In genomic region chr15:89141905-89142304, GRCm38 (mm10) we compare ENCODE assay signal across 23 mouse cellular contexts. TPM values are rescaled to one million over a fixed set of nuclear protein-coding genes. Genes with fewer than 3 reads are reported as not detected.
DNase-seq lines count a peak whose midpoint lies in the region; ATAC-seq and TF ChIP-seq lines count a peak whose summit lies in the region.
"Had no signal": no experiment of that assay in that cellular context is flagged by ENCODE, and none has a peak within 500 bp of the region (broad histone marks: within the 10 kb centered on the region; RNA-seq: fewer than 3 reads in every experiment).

No protein-coding gene starts in this region.

- TF ChIP-seq CTCF in forebrain, postnatal 0 days (IDR thresholded peaks at IDR 0.05; ENCODE audit: low read depth): no peak
- TF ChIP-seq CTCF in kidney, postnatal 0 days (IDR thresholded peaks at IDR 0.05; ENCODE audit: low read depth): no peak

- no peak overlapping the region for H3K9ac ChIP-seq in forebrain, postnatal 0 days
- no peak overlapping the region for H3K9ac ChIP-seq in kidney, postnatal 0 days (ENCODE audit: low read depth, low read length)
- H3K9ac ChIP-seq: embryonic facial prominence, embryonic 12.5 days; forebrain, embryonic 12.5 days; hindbrain, embryonic 12.5 days; limb, embryonic 12.5 days; liver, embryonic 12.5 days; midbrain, embryonic 13.5 days; stomach, embryonic 15.5 days had no signal

- H3K4me2 ChIP-seq in forebrain, postnatal 0 days (ENCODE audit: low read depth): no peak overlapping the region
- no peak overlapping the region for H3K4me2 ChIP-seq in kidney, postnatal 0 days (ENCODE audit: low read length)
- H3K4me2 ChIP-seq: embryonic facial prominence, embryonic 12.5 days; hindbrain, embryonic 12.5 days; liver, embryonic 12.5 days; stomach, embryonic 15.5 days had no signal

- 66% methylated on average over 4 of the region's 4 CpGs for WGBS in forebrain, embryonic 10.5 days
- 87% methylated on average over 4 of the region's 4 CpGs for WGBS in forebrain, postnatal 0 days
- WGBS in heart, embryonic 10.5 days: 47% methylated on average over 4 of the region's 4 CpGs
- WGBS in kidney, postnatal 0 days: 30% methylated on average over 4 of the region's 4 CpGs

- no peaks in the 10 kb centered on the region for H3K9me3 ChIP-seq in forebrain, embryonic 10.5 days
- no peaks in the 10 kb centered on the region for H3K9me3 ChIP-seq in forebrain, postnatal 0 days (ENCODE audit: low read length)
- H3K9me3 ChIP-seq in heart, embryonic 10.5 days: no peaks in the 10 kb centered on the region
- H3K9me3 ChIP-seq in kidney, postnatal 0 days (replicated peaks; ENCODE audit: low read length): no peaks in the 10 kb centered on the region
- H3K9me3 ChIP-seq: embryonic facial prominence, embryonic 12.5 days; forebrain, embryonic 12.5 days; hindbrain, embryonic 12.5 days; limb, embryonic 12.5 days; liver, embryonic 12.5 days; midbrain, embryonic 13.5 days; stomach, embryonic 15.5 days had no signal

- H3K36me3 ChIP-seq in forebrain, embryonic 10.5 days (replicated peaks): peaks cover 46% of the 10 kb centered on the region
- peaks cover 14% of the 10 kb centered on the region for H3K36me3 ChIP-seq in forebrain, postnatal 0 days (ENCODE audit: insufficient read depth)
- H3K36me3 ChIP-seq in heart, embryonic 10.5 days: 0 out of 2 replicates have a peak, but pooled peaks cover 4% of the 10 kb centered on the region
- H3K36me3 ChIP-seq in kidney, postnatal 0 days (ENCODE audit: insufficient read depth, low read length): no peaks in the 10 kb centered on the region
- H3K36me3 ChIP-seq: embryonic facial prominence, embryonic 12.5 days; limb, embryonic 12.5 days; liver, embryonic 12.5 days; stomach, embryonic 15.5 days had no signal

- DNase-seq in forebrain, embryonic 10.5 days (ENCODE audit: extremely low spot score, low spot score): no peak
- no peak for DNase-seq in forebrain, postnatal 0 days
- DNase-seq in heart, embryonic 10.5 days (ENCODE audit: low spot score): no peak
- no peak for DNase-seq in heart, postnatal 14 days
- no peak for DNase-seq in kidney, postnatal 0 days (ENCODE audit: low spot score)
- no peak for DNase-seq in kidney, postnatal 14 days
- DNase-seq in MN1 (ENCODE audit: low spot score): peak; percentile 63
- DNase-seq: adrenal gland, postnatal 10 days; cerebellum, adult 18-20 months; cerebellum, postnatal 14 days; layer of hippocampus, postnatal 36 days; thymus, postnatal 25 days had no signal

- 0 out of 2 replicates have a peak overlapping the region, but pooled peaks have one; percentile 82 for H3K4me3 ChIP-seq in forebrain, embryonic 10.5 days
- no peak overlapping the region for H3K4me3 ChIP-seq in forebrain, postnatal 0 days (ENCODE audit: low read depth, low read length)
- 0 out of 2 replicates have a peak overlapping the region, but pooled peaks have one; percentile 67 for H3K4me3 ChIP-seq in heart, embryonic 10.5 days
- no peak overlapping the region for H3K4me3 ChIP-seq in kidney, postnatal 0 days (replicated peaks; ENCODE audit: low read depth, low read length)
- H3K4me3 ChIP-seq: embryonic facial prominence, embryonic 12.5 days; layer of hippocampus, adult 2 months; limb, embryonic 12.5 days; liver, embryonic 12.5 days; megakaryocyte, embryonic 14.5 days; midbrain, embryonic 13.5 days; stomach, embryonic 15.5 days had no signal

- intact Hi-C loops in heart, postnatal 14 days (cut with DNase I): no loop called here

- H3K27me3 ChIP-seq in forebrain, embryonic 10.5 days (ENCODE audit: poor library complexity, severe bottlenecking): peaks cover 66% of the 10 kb centered on the region
- H3K27me3 ChIP-seq in forebrain, postnatal 0 days (ENCODE audit: insufficient read depth, low read length): peaks cover 5% of the 10 kb centered on the region; the same call in 1 of the 2 replicates
- peaks cover 80% of the 10 kb centered on the region for H3K27me3 ChIP-seq in heart, embryonic 10.5 days (ENCODE audit: insufficient read depth, poor library complexity, severe bottlenecking)
- H3K27me3 ChIP-seq in kidney, postnatal 0 days (ENCODE audit: insufficient read depth, low read length): peaks cover 7% of the 10 kb centered on the region; the same call in 1 of the 2 replicates

- H3K27ac ChIP-seq in forebrain, embryonic 10.5 days: peak overlapping the region; percentile 93; the same call in 1 of the 2 replicates
- H3K27ac ChIP-seq in forebrain, postnatal 0 days (ENCODE audit: low read depth, low read length): no peak overlapping the region
- no peak overlapping the region for H3K27ac ChIP-seq in heart, embryonic 10.5 days
- 0 out of 2 replicates have a peak overlapping the region, but pooled peaks have one; percentile 8 for H3K27ac ChIP-seq in kidney, postnatal 0 days
- H3K27ac ChIP-seq: embryonic facial prominence, embryonic 12.5 days; forebrain, embryonic 12.5 days; hindbrain, embryonic 12.5 days; layer of hippocampus, adult 2 months; limb, embryonic 12.5 days; liver, embryonic 12.5 days; midbrain, embryonic 13.5 days; stomach, embryonic 15.5 days had no signal

- ATAC-seq in forebrain, postnatal 0 days: no peak
- ATAC-seq in kidney, postnatal 0 days (replicated peaks; ENCODE audit: low FRiP score, low read depth): no peak
- ATAC-seq: intestine, postnatal 0 days; liver, embryonic 12.5 days; lung, postnatal 0 days; midbrain, embryonic 13.5 days had no signal

- H3K4me1 ChIP-seq in forebrain, embryonic 10.5 days: peaks cover 68% of the 10 kb centered on the region
- peaks cover 10% of the 10 kb centered on the region; the same call in 1 of the 2 replicates for H3K4me1 ChIP-seq in forebrain, postnatal 0 days (ENCODE audit: insufficient read depth)
- peaks cover 57% of the 10 kb centered on the region for H3K4me1 ChIP-seq in heart, embryonic 10.5 days
- peaks cover 26% of the 10 kb centered on the region for H3K4me1 ChIP-seq in kidney, postnatal 0 days (replicated peaks; ENCODE audit: insufficient read depth, low read length)

RNA-seq across cellular contexts. Expression of gene Mapk12, which starts 1.4 kb away (rescaled TPM):
- polyA plus RNA-seq in forebrain, embryonic 10.5 days (2016; fragmentation: Nextera tagmentation; extraction: Ambion mirVana): 34.9 and 38.4 TPM in 2 replicates
- total RNA-seq in forebrain, postnatal 0 days (2014; rRNA removed): 1.8 and 3.4 TPM in 2 replicates
- polyA plus RNA-seq in forebrain, postnatal 0 days (2015; fragmentation: Nextera tagmentation; extraction: Ambion mirVana): 2.0 and 2.8 TPM in 2 replicates
- 25.4 and 26.4 TPM in 2 replicates for polyA plus RNA-seq in heart, embryonic 10.5 days (2016; fragmentation: Nextera tagmentation; extraction: Ambion mirVana)
- total RNA-seq in heart, postnatal 14 days (2021): 10 to 100 TPM; 16.8 to 18.7 TPM
- polyA plus RNA-seq in kidney, postnatal 0 days (2015; fragmentation: Nextera tagmentation; extraction: Ambion mirVana): 12.3 and 13.5 TPM in 2 replicates

RNA-seq across cellular contexts. Expression of gene Mapk11, which starts 7.5 kb away (rescaled TPM):
- polyA plus RNA-seq in forebrain, embryonic 10.5 days (2016; fragmentation: Nextera tagmentation; extraction: Ambion mirVana): 35.7 and 36.3 TPM in 2 replicates
- 35.2 and 35.8 TPM in 2 replicates for total RNA-seq in forebrain, postnatal 0 days (2014; rRNA removed)
- 16.2 and 21.3 TPM in 2 replicates for polyA plus RNA-seq in forebrain, postnatal 0 days (2015; fragmentation: Nextera tagmentation; extraction: Ambion mirVana)
- polyA plus RNA-seq in heart, embryonic 10.5 days (2016; fragmentation: Nextera tagmentation; extraction: Ambion mirVana): 4.2 and 4.8 TPM in 2 replicates
- 1 to 10 TPM; 2.3 to 3.7 TPM for total RNA-seq in heart, postnatal 14 days (2021)
- 7.5 and 9.3 TPM in 2 replicates for polyA plus RNA-seq in kidney, postnatal 0 days (2015; fragmentation: Nextera tagmentation; extraction: Ambion mirVana)

RNA-seq across cellular contexts. Expression of gene Hdac10, which starts 13.4 kb away (rescaled TPM):
- polyA plus RNA-seq in forebrain, embryonic 10.5 days (2016; fragmentation: Nextera tagmentation; extraction: Ambion mirVana): 15.0 and 16.5 TPM in 2 replicates
- 33.1 and 44.3 TPM in 2 replicates for total RNA-seq in forebrain, postnatal 0 days (2014; rRNA removed)
- polyA plus RNA-seq in forebrain, postnatal 0 days (2015; fragmentation: Nextera tagmentation; extraction: Ambion mirVana): 27.9 and 30.1 TPM in 2 replicates
- polyA plus RNA-seq in heart, embryonic 10.5 days (2016; fragmentation: Nextera tagmentation; extraction: Ambion mirVana): 18.5 and 19.0 TPM in 2 replicates
- 1 to 10 TPM; 7.2 to 8.4 TPM for total RNA-seq in heart, postnatal 14 days (2021)
- 12.8 and 13.2 TPM in 2 replicates for polyA plus RNA-seq in kidney, postnatal 0 days (2015; fragmentation: Nextera tagmentation; extraction: Ambion mirVana)

RNA-seq across cellular contexts. Expression of gene Tubgcp6, which starts 19.0 kb away (rescaled TPM):
- 25.7 and 26.5 TPM in 2 replicates for polyA plus RNA-seq in forebrain, embryonic 10.5 days (2016; fragmentation: Nextera tagmentation; extraction: Ambion mirVana)
- 24.6 and 42.4 TPM in 2 replicates for total RNA-seq in forebrain, postnatal 0 days (2014; rRNA removed)
- 7.4 and 8.8 TPM in 2 replicates for polyA plus RNA-seq in forebrain, postnatal 0 days (2015; fragmentation: Nextera tagmentation; extraction: Ambion mirVana)
- polyA plus RNA-seq in heart, embryonic 10.5 days (2016; fragmentation: Nextera tagmentation; extraction: Ambion mirVana): 15.4 and 17.1 TPM in 2 replicates
- total RNA-seq in heart, postnatal 14 days (2021): 10 to 100 TPM; 12.0 to 12.7 TPM
- polyA plus RNA-seq in kidney, postnatal 0 days (2015; fragmentation: Nextera tagmentation; extraction: Ambion mirVana): 6.6 and 7.4 TPM in 2 replicates

RNA-seq across cellular contexts. Expression of gene Plxnb2, which starts 38.7 kb away (rescaled TPM):
- polyA plus RNA-seq in forebrain, embryonic 10.5 days (2016; fragmentation: Nextera tagmentation; extraction: Ambion mirVana): 144 and 155 TPM in 2 replicates
- total RNA-seq in forebrain, postnatal 0 days (2014; rRNA removed): 126 and 138 TPM in 2 replicates
- polyA plus RNA-seq in forebrain, postnatal 0 days (2015; fragmentation: Nextera tagmentation; extraction: Ambion mirVana): 45.2 and 52.8 TPM in 2 replicates
- polyA plus RNA-seq in heart, embryonic 10.5 days (2016; fragmentation: Nextera tagmentation; extraction: Ambion mirVana): 106 and 117 TPM in 2 replicates
- 100 to 1,000 TPM in 1 of 2 experiments, 10 to 100 TPM in 1; 98.2 to 101 TPM for total RNA-seq in heart, postnatal 14 days (2021)
- 126 and 130 TPM in 2 replicates for polyA plus RNA-seq in kidney, postnatal 0 days (2015; fragmentation: Nextera tagmentation; extraction: Ambion mirVana)

Comparison
In these comparisons a context has a peak if more than half of its experiments do, and no peak if none do; other contexts are left out.
1. H3K27ac ChIP-seq: peak in forebrain, embryonic 10.5 days (single experiment) and kidney, postnatal 0 days (single experiment); none in forebrain, postnatal 0 days (single experiment) and heart, embryonic 10.5 days (single experiment).
2. H3K4me3 ChIP-seq: peak in forebrain, embryonic 10.5 days (single experiment) and heart, embryonic 10.5 days (single experiment); none in forebrain, postnatal 0 days (single experiment) and kidney, postnatal 0 days (single experiment).